Mouse (Mus musculus) heart, postnatal 0 days (tissue): ENCODE measurements around the gene Ptprc.

Experiments used
- CTCF ChIP-seq: IDR thresholded peaks from 2 replicates; pipeline ENCODE4 v1.5.1; 2016; ENCODE audit warnings: antibody characterized with exemption, control low read depth, low read depth
- EP300 ChIP-seq: IDR thresholded peaks from 2 replicates; pipeline ENCODE4 v1.6.1; 2016; ENCODE audit warnings: antibody characterized with exemption, low read depth

DNA sequence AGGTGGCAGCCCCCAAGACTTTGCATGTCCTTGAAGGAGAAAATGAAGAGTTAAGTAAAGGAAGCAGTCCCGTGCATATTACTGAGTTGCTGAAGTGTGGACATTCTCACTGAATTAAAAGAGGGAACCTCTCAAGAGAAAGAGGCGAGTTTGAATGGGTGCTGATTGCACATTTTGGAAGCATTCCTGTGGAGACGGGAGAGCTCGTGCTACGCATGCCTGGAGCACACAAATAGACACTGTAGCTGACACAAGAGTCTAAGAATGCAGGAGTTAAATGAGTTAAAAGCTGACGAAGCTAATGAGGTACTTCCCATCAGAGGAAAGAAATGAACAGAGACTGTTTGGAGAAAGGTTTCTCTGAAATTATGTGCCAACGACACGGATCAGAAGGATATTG, 48.7 kb downstream of the Ptprc start:
- TF ChIP-seq EP300 (no peak), CTCF (no peak)
